Mouse (Mus musculus): ENCODE measurements around the gene Tma7. TPM values are rescaled to one million over a fixed set of nuclear protein-coding genes. Genes with fewer than 3 reads are reported as not detected.

Gene Tma7
- total and polyA plus RNA-seq, 3 experiments: 366 to 400 TPM; not detected in 1

DNA sequence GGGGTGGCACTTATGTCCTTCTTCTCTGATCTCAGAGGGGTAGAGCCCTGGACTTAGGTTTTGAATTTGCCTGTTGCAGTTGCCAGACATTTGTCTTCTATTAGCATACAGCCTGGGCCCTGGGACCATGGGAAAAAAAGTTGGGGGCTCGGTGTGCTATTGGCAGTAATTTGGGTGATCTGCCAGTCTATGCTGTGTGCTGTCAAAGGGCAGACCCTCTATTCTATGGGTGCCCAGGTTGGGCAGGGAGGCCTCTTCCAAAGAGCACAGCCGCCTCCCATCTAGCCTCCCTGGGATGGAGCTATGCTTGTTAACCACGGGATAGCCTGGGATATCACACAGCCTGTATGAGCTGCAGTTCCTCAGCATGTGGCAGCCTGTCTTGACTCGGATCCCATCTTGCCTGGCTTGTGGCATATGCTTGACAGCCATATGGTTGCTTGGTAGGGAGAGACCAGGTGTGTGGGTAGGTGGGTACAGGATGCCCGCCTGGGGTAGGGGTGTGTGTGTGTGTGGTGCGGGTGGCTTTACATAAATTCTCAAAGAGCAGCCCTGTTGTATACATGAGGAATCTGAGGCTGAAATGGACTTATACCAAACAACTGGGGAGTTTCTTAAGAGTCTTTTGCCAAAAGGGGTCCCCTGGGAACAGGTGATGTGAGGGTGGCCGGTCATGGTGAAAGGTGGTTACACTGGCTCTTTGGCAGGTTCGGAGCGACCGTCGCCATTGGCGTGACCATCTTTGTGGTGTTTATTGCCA lies 26.9 kb downstream of the Tma7 start:
- H3K9ac ChIP-seq (ENCODE audit: control insufficient read depth, low read depth, low read length, poor library complexity, severe bottlenecking): peak overlapping the region; percentile 74
- peaks cover 4% of the 10 kb centered on the region for H3K79me2 ChIP-seq (ENCODE audit: control insufficient read depth, insufficient read depth, low read length, poor library complexity)
- H3K27me3 ChIP-seq (ENCODE audit: control insufficient read depth in 1 of 2, insufficient read depth in 2 of 2, low read length in 2 of 2): no peaks in the 10 kb centered on the region
- TF ChIP-seq HCFC1 (IDR thresholded peaks at IDR 0.05; ENCODE audit: low read depth, low read length) (no peak), EP300 (IDR thresholded peaks at IDR 0.05; ENCODE audit: low read depth in 1 of 2, low read length in 2 of 2) (no peak), RCOR1 (IDR thresholded peaks at IDR 0.05; ENCODE audit: low read depth, low read length) (no peak), KAT2A (conservative IDR thresholded peaks at IDR 0.05; ENCODE audit: low read depth, low read length) (no peak), ZMIZ1 (IDR thresholded peaks at IDR 0.05; ENCODE audit: low read depth, low read length) (no peak), MXI1 (IDR thresholded peaks at IDR 0.05; ENCODE audit: low read depth, low read length) (no peak), TAL1 (IDR thresholded peaks at IDR 0.05; ENCODE audit: low read length) (no peak), MAZ (IDR thresholded peaks at IDR 0.05; ENCODE audit: low read depth, low read length) (no peak), ZNF384 (IDR thresholded peaks at IDR 0.05; ENCODE audit: low read depth, low read length) (no peak), POLR2A (IDR thresholded peaks at IDR 0.05; ENCODE audit: control insufficient read depth in 1 of 2, insufficient read depth in 1 of 2, low read depth in 1 of 2, low read length in 2 of 2, poor library complexity in 1 of 2) (no peak), USF1 (IDR thresholded peaks at IDR 0.05; ENCODE audit: low read depth, low read length) (no peak), USF2 (IDR thresholded peaks at IDR 0.05; ENCODE audit: borderline replicate concordance in 1 of 2, insufficient read depth in 1 of 2, low read depth in 1 of 2, low read length in 2 of 2) (no peak), GABPA (IDR thresholded peaks at IDR 0.05; ENCODE audit: low read depth, low read length) (no peak), POLR2AphosphoS2 (IDR thresholded peaks at IDR 0.05; ENCODE audit: low read length) (no peak)
- H3K27ac ChIP-seq (ENCODE audit: control insufficient read depth, low read depth, low read length): peak overlapping the region; percentile 81
- no peak for DNase-seq (ENCODE audit: low read depth, low spot score)
- peaks cover 0 to 26% of the 10 kb centered on the region in 2 experiments; a peak in 2 of 4 replicates for H3K36me3 ChIP-seq (ENCODE audit: control insufficient read depth in 1 of 2, insufficient read depth in 2 of 2, low read length in 2 of 2)
- H3K9me3 ChIP-seq (replicated peaks; ENCODE audit: insufficient read depth, low read length): no peaks in the 10 kb centered on the region
- peak overlapping the region; percentile 35 to 57 for H3K4me3 ChIP-seq (ENCODE audit: control insufficient read depth in 1 of 2, insufficient read depth in 1 of 2, low read depth in 2 of 2, low read length in 2 of 2)
- peaks cover 5 to 32% of the 10 kb centered on the region in 2 experiments for H3K4me1 ChIP-seq (ENCODE audit: control insufficient read depth in 1 of 2, insufficient read depth in 2 of 2, low read length in 2 of 2)

DNA sequence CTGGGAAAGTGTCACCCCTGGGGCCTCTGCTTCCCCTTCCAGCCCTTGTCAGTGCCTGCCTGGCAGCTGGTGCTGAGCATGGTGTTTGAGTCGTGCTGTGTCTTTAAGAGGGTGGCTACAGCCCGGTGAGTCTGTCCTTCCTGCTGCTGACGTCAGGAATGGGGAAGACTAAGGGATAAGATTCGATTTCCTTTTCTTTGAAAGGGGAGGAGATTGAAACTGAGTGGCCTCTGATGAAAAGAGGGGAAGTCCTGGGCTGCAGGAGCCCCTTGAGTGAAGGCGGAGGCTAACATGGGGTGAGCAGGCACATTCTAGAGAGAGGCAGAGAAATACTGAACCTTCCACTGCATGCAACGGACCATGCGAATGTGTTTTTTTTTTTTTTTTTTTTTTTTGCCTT lies 27.7 kb downstream of the Tma7 start:
- Histone ChIP-seq H3K79me2 (ENCODE audit: control insufficient read depth, insufficient read depth, low read length, poor library complexity) (peaks cover 4% of the 10 kb centered on the region), H3K4me1 (ENCODE audit: control insufficient read depth in 1 of 2, insufficient read depth in 2 of 2, low read length in 2 of 2) (peaks cover 5 to 32% of the 10 kb centered on the region in 2 experiments), H3K27me3 (ENCODE audit: control insufficient read depth in 1 of 2, insufficient read depth in 2 of 2, low read length in 2 of 2) (no peaks in the 10 kb centered on the region), H3K4me3 (ENCODE audit: control insufficient read depth in 1 of 2, insufficient read depth in 1 of 2, low read depth in 2 of 2, low read length in 2 of 2) (peak overlapping the region; percentile 35 to 57), H3K27ac (ENCODE audit: control insufficient read depth, low read depth, low read length) (peak overlapping the region; percentile 81), H3K36me3 (ENCODE audit: control insufficient read depth in 1 of 2, insufficient read depth in 2 of 2, low read length in 2 of 2) (peaks cover 0 to 26% of the 10 kb centered on the region in 2 experiments; a peak in 2 of 4 replicates), H3K9ac (ENCODE audit: control insufficient read depth, low read depth, low read length, poor library complexity, severe bottlenecking) (peak overlapping the region; percentile 74), H3K9me3 (replicated peaks; ENCODE audit: insufficient read depth, low read length) (no peaks in the 10 kb centered on the region)
- peak; percentile 94 for DNase-seq (ENCODE audit: low read depth, low spot score)
- TF ChIP-seq ZMIZ1 (IDR thresholded peaks at IDR 0.05; ENCODE audit: low read depth, low read length) (no peak), POLR2AphosphoS5 (IDR thresholded peaks at IDR 0.05; ENCODE audit: borderline replicate concordance, low read depth, low read length) (no peak), CHD2 (IDR thresholded peaks at IDR 0.05; ENCODE audit: low read length) (no peak), MAFK (IDR thresholded peaks at IDR 0.05; ENCODE audit: borderline replicate concordance, low read depth, low read length) (no peak), UBTF (IDR thresholded peaks at IDR 0.05; ENCODE audit: borderline replicate concordance, insufficient read depth, low read depth, low read length) (no peak), ELF1 (IDR thresholded peaks at IDR 0.05; ENCODE audit: low read depth, low read length) (peak; percentile 89), MXI1 (IDR thresholded peaks at IDR 0.05; ENCODE audit: low read depth, low read length) (0 out of 2 replicates have a peak, but pooled peaks have one; percentile 20), POLR2AphosphoS2 (IDR thresholded peaks at IDR 0.05; ENCODE audit: low read length) (no peak), ZNF384 (IDR thresholded peaks at IDR 0.05; ENCODE audit: low read depth, low read length) (peak; percentile 83), E2F4 (IDR thresholded peaks at IDR 0.05; ENCODE audit: borderline replicate concordance, low read depth, low read length) (no peak), MAZ (IDR thresholded peaks at IDR 0.05; ENCODE audit: low read depth, low read length) (no peak), ETS1 (IDR thresholded peaks at IDR 0.05; ENCODE audit: low read depth, low read length) (peak; percentile 57; the same call in 1 of the 2 replicates), POLR2A (IDR thresholded peaks at IDR 0.05; ENCODE audit: control insufficient read depth in 1 of 2, insufficient read depth in 1 of 2, low read depth in 1 of 2, low read length in 2 of 2, poor library complexity in 1 of 2) (peak in 1 of 2 experiments; percentile 83; a peak in 2 of 4 replicates), EP300 (IDR thresholded peaks at IDR 0.05; ENCODE audit: low read depth in 1 of 2, low read length in 2 of 2) (0 out of 4 replicates have a peak, but pooled peaks of 1 of the 2 experiments have one; percentile 7), MAX (IDR thresholded peaks at IDR 0.05; ENCODE audit: low read length) (no peak), NELFE (IDR thresholded peaks at IDR 0.05; ENCODE audit: low read depth, low read length) (peak; percentile 56; the same call in 1 of the 2 replicates), USF1 (IDR thresholded peaks at IDR 0.05; ENCODE audit: low read depth, low read length) (no peak), TCF12 (IDR thresholded peaks at IDR 0.05; ENCODE audit: low read depth, low read length) (peak; percentile 27; the same call in 1 of the 2 replicates), SIN3A (IDR thresholded peaks at IDR 0.05; ENCODE audit: low read length) (peak; percentile 98), BHLHE40 (IDR thresholded peaks at IDR 0.05; ENCODE audit: borderline replicate concordance, low read depth, low read length) (no peak), KAT2A (conservative IDR thresholded peaks at IDR 0.05; ENCODE audit: low read depth, low read length) (no peak), NRF1 (IDR thresholded peaks at IDR 0.05; ENCODE audit: insufficient read depth, low read depth, low read length, poor library complexity, severe bottlenecking) (no peak)

All from MEL (cell line).